Mouse (Mus musculus) forebrain, embryonic 14.5 days (tissue): Measurements from ENCODE around the gene Kxd1. TPM values are rescaled to one million over a fixed set of nuclear protein-coding genes. Genes with fewer than 3 reads are reported as not detected.

ENCODE experiments used
- ATAC-seq: fragments of 200-750 bp; cut with Nextera tagmentation; 2 replicates; pipeline ENCODE4 v1.8.0; 2017; ENCODE audit warnings: mild to moderate bottlenecking, moderate library complexity
- DNase-seq: peaks from one replicate; pipeline ENCODE4 v3.0.0-alpha.2; 2015; ENCODE audit warnings: low spot score
- H3K27ac ChIP-seq: fragments of 300-500 bp; sonication (generic); 2 replicates; pipeline ENCODE4 v1.5.1; 2014; ENCODE audit warnings: low read depth, mild to moderate bottlenecking, control low read depth, low read length, moderate library complexity
- H3K27me3 ChIP-seq: fragments of 300-500 bp; sonication (generic); replicated peaks from 2 replicates; pipeline ENCODE4 v1.6.1; 2014; ENCODE audit warnings: low read length, control low read depth, mixed read lengths; ENCODE audit not compliant: control insufficient read depth, insufficient read depth
- H3K36me3 ChIP-seq: fragments of 300-500 bp; sonication (generic); 2 replicates; pipeline ENCODE4 v1.6.1; 2014; ENCODE audit warnings: low read length, control low read depth; ENCODE audit not compliant: control insufficient read depth, insufficient read depth
- H3K4me1 ChIP-seq: fragments of 300-500 bp; sonication (generic); 2 replicates; pipeline ENCODE4 v1.6.1; 2014; ENCODE audit warnings: antibody characterized with exemption, low read length, control low read depth; ENCODE audit not compliant: control insufficient read depth, insufficient read depth
- H3K4me2 ChIP-seq: fragments of 300-500 bp; sonication (generic); 2 replicates; pipeline ENCODE4 v1.6.1; 2014; ENCODE audit warnings: mild to moderate bottlenecking, control low read depth, low read length
- H3K4me3 ChIP-seq: fragments of 300-500 bp; sonication (generic); 2 replicates; pipeline ENCODE4 v1.5.1; 2014; ENCODE audit warnings: low read depth, low read length, control low read depth
- H3K9ac ChIP-seq: fragments of 300-500 bp; sonication (generic); 2 replicates; pipeline ENCODE4 v1.6.1; 2014; ENCODE audit warnings: mild to moderate bottlenecking, low read length, control low read depth, moderate library complexity
- H3K9me3 ChIP-seq: fragments of 300-500 bp; sonication (generic); replicated peaks from 2 replicates; pipeline ENCODE4 v1.6.1; 2016; ENCODE audit warnings: low read length, control low read depth, mixed read lengths; ENCODE audit not compliant: control insufficient read depth
- WGBS: fragments of 180-500 bp; shearing (Covaris S2); extraction: QIAGEN DNeasy Blood & Tissue Kit; methylation state at CpG from one replicate; pipeline ENCODE4 v1.1.7; 2014; 5-methylcytosine and 5-hydroxymethylcytosine counted together
- polyA plus RNA-seq: library from polyadenylated mRNA; unstranded; fragments of >200 nt; fragmentation: Nextera tagmentation; extraction: Ambion mirVana; gene quantifications from 2 replicates; pipeline ENCODE4 v1.2.1, GENCODE M21; 2014

Gene Kxd1
- polyA plus RNA-seq, 1 experiment from 2014 or later = 57.9 TPM

DNA sequence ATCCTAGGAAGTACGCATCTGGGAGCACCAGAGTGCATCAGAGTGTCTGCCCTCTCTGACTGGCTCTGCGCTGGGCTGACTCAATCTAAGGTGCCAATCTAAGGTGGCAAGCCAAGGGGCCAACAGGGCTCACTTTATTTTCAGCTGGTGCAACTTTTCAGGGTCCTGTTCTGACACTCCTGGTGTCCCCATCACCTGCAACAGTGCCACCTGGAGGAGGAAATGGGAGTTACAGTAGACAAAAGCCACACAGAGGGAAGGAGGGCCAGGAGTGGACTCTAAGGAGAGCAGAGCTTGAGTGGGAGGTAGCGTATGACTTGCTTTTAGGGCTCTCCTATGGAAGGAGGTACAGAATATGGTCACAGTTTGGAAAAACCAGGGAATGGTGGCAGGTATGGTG, 22.9 kb downstream of the Kxd1 start:
- no peak overlapping the region for H3K4me3 ChIP-seq
- peaks cover 39% of the 10 kb centered on the region for H3K27me3 ChIP-seq
- ATAC-seq = no peak
- no peak overlapping the region for H3K27ac ChIP-seq
- peaks cover 16% of the 10 kb centered on the region for H3K4me1 ChIP-seq
- no peak overlapping the region for H3K4me2 ChIP-seq
- peaks cover 29% of the 10 kb centered on the region for H3K36me3 ChIP-seq
- no peaks in the 10 kb centered on the region for H3K9me3 ChIP-seq
- H3K9ac ChIP-seq = no peak overlapping the region
- WGBS = 61% methylated on average over 3 of the region's 3 CpGs
- peak; percentile 75 for DNase-seq

GRCm38 (mm10) chr8:70504291-70504716, 23.5 kb downstream of the Kxd1 start:
- Histone ChIP-seq H3K4me2 (no peak overlapping the region), H3K9ac (no peak overlapping the region), H3K27me3 (peaks cover 45% of the 10 kb centered on the region), H3K27ac (no peak overlapping the region), H3K36me3 (peaks cover 29% of the 10 kb centered on the region), H3K4me1 (peaks cover 14% of the 10 kb centered on the region), H3K4me3 (no peak overlapping the region), H3K9me3 (no peaks in the 10 kb centered on the region)
- DNase-seq = no peak
- ATAC-seq = no peak
- WGBS = 79% methylated on average over 16 of the region's 16 CpGs

- 0 out of 2 replicates have a peak overlapping the region, but pooled peaks have one; percentile 8 for H3K9ac ChIP-seq
These were observed 24.6 kb downstream of the Kxd1 start for GRCm38 (mm10) chr8:70503062-70503750.

DNA sequence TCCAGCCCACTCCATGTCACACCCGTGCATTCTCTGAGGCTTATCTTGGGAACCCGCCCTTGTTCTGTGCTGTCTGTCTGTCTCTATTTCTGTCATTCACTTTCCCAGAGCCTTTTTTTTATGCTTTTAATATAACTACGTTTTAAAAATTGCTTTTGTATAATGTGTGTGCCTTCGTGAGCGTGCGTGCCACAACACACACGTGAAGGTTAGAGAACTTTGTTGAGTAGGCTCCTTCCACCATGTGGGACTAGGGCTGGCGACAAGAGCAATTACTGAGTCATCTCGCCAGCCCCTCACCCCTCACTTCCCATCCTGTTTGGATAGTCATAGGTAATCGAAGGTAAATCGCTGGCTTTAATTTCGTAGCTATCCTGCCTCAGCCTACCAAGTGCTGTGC, 25.2 kb downstream of the Kxd1 start:
- Histone ChIP-seq H3K36me3 (peaks cover 15% of the 10 kb centered on the region), H3K4me2 (no peak overlapping the region), H3K9me3 (no peaks in the 10 kb centered on the region), H3K4me3 (no peak overlapping the region), H3K4me1 (peaks cover 7% of the 10 kb centered on the region), H3K27ac (no peak overlapping the region), H3K9ac (no peak overlapping the region), H3K27me3 (peaks cover 61% of the 10 kb centered on the region)
- DNase-seq = no peak
- ATAC-seq = no peak
- WGBS = 31% methylated on average over 12 of the region's 12 CpGs

More at GRCm38 (mm10) chr8:70503062-70503750, 24.6 kb downstream of the Kxd1 start:
- Histone ChIP-seq H3K9me3 (no peaks in the 10 kb centered on the region), H3K4me3 (no peak overlapping the region), H3K4me2 (peak overlapping the region; percentile 33), H3K4me1 (peaks cover 7% of the 10 kb centered on the region), H3K36me3 (peaks cover 21% of the 10 kb centered on the region), H3K27me3 (peaks cover 55% of the 10 kb centered on the region), H3K27ac (no peak overlapping the region)
- ATAC-seq (no peak), DNase-seq (peak; percentile 63)
- WGBS = 11% methylated on average over 46 of the region's 46 CpGs

GRCm38 (mm10) chr8:70501820-70502529, 25.8 kb downstream of the Kxd1 start:
- DNase-seq (no peak), ATAC-seq (no peak)
- 9% methylated on average over 23 of the region's 23 CpGs for WGBS
- H3K9me3 ChIP-seq = no peaks in the 10 kb centered on the region
- H3K27ac ChIP-seq = no peak overlapping the region
- H3K9ac ChIP-seq = peak overlapping the region; percentile 2; the same call in 1 of the 2 replicates
- H3K36me3 ChIP-seq = peaks cover 10% of the 10 kb centered on the region
- peaks cover 67% of the 10 kb centered on the region for H3K27me3 ChIP-seq
- H3K4me3 ChIP-seq = no peak overlapping the region
- H3K4me1 ChIP-seq = peaks cover 7% of the 10 kb centered on the region
- no peak overlapping the region for H3K4me2 ChIP-seq

- WGBS = 7% methylated on average over 39 of the region's 39 CpGs
- H3K9me3 ChIP-seq = no peaks in the 10 kb centered on the region
- H3K9ac ChIP-seq = no peak overlapping the region
- ATAC-seq (no peak), DNase-seq (no peak)
- H3K36me3 ChIP-seq = peaks cover 8% of the 10 kb centered on the region
- H3K4me1 ChIP-seq = peaks cover 3% of the 10 kb centered on the region
- H3K27ac ChIP-seq = no peak overlapping the region
- H3K27me3 ChIP-seq = peaks cover 80% of the 10 kb centered on the region
- H3K4me2 ChIP-seq = peak overlapping the region; percentile 14; the same call in 1 of the 2 replicates
- no peak overlapping the region for H3K4me3 ChIP-seq
These were observed 27.1 kb downstream of the Kxd1 start for GRCm38 (mm10) chr8:70500386-70501301.

GRCm38 (mm10) chr8:70495771-70496062, 32.0 kb downstream of the Kxd1 start:
- peaks cover 99% of the 10 kb centered on the region for H3K27me3 ChIP-seq
- H3K9me3 ChIP-seq = no peaks in the 10 kb centered on the region
- no peak overlapping the region for H3K4me2 ChIP-seq
- H3K9ac ChIP-seq = no peak overlapping the region
- WGBS = 3% methylated on average over 11 of the region's 12 CpGs
- no peaks in the 10 kb centered on the region for H3K36me3 ChIP-seq
- H3K4me1 ChIP-seq = 0 out of 2 replicates have a peak, but pooled peaks cover 3% of the 10 kb centered on the region
- H3K4me3 ChIP-seq = no peak overlapping the region
- DNase-seq (no peak), ATAC-seq (no peak)
- no peak overlapping the region for H3K27ac ChIP-seq

DNA sequence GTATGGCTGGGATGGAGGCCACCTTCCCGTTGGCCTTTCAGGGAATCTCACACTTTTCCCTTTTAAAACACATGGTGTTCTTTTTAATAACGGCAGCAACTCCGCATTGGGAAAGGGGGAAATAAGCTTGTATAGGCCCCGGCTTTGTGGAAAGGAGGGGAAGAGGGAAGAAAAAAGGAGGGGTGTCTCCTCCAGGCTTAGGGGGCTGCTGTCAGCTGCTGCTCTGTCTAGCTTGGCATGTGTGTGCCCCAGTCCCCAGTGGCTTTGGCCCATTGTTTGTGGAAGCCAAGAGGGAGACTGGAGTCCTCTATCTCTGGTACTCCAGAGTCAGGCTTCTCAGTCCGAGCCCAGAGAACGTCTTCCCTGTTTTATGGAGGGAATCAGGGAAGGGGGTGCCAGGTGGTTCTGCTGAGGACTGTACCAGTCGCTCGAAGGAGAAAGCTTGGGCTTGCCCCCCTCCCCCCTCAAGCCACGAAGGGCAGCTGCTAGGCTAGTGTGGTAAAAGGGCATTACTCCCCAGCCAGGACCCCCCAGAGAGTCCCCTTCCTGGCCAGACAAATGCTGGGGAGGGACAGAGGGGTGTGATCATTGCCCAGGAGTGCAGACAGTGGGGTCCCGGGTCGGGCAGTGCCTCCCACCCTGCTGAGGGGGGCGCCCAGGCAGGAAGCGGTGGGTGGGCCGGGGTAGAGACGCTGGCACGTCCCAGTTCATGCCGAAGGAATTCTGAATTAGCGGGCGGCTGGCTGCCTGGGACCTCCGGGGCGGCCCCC, 32.6 kb downstream of the Kxd1 start:
- no peaks in the 10 kb centered on the region for H3K36me3 ChIP-seq
- H3K4me1 ChIP-seq = 0 out of 2 replicates have a peak, but pooled peaks cover 3% of the 10 kb centered on the region
- H3K4me3 ChIP-seq = no peak overlapping the region
- WGBS = 3% methylated on average over 21 of the region's 21 CpGs
- no peak for DNase-seq
- no peak overlapping the region for H3K4me2 ChIP-seq
- peaks cover 99% of the 10 kb centered on the region for H3K27me3 ChIP-seq
- no peaks in the 10 kb centered on the region for H3K9me3 ChIP-seq
- H3K27ac ChIP-seq = peak overlapping the region; percentile 2; the same call in 1 of the 2 replicates
- no peak for ATAC-seq
- H3K9ac ChIP-seq = no peak overlapping the region
